Mouse (Mus musculus) layer of hippocampus, postnatal 25 days (tissue): ENCODE measurements around the gene Adgrd1. TPM values are rescaled to one million over a fixed set of nuclear protein-coding genes. Genes with fewer than 3 reads are reported as not detected.
"Not testable (repeated sequence)": the region's sequence is repeated elsewhere in the genome, so short reads cannot be mapped to it uniquely, and the experiment has no call there.

Experiments
- DNase-seq, 2 experiments: peaks; one replicate each; pipeline ENCODE4 v3.0.0; 2022; ENCODE audit warnings: mixed read lengths in 2 of 2, low spot score in 1 of 2; ENCODE audit errors: extremely low spot score in 1 of 2
- total RNA-seq, 2 experiments: library from RNA; stranded (reverse); gene quantifications; 2 replicates each; pipeline ENCODE4 v1.2.3; 2021

Gene Adgrd1
- total RNA-seq, 2 experiments from 2014 or later: 0.32 to 0.63 TPM

DNA sequence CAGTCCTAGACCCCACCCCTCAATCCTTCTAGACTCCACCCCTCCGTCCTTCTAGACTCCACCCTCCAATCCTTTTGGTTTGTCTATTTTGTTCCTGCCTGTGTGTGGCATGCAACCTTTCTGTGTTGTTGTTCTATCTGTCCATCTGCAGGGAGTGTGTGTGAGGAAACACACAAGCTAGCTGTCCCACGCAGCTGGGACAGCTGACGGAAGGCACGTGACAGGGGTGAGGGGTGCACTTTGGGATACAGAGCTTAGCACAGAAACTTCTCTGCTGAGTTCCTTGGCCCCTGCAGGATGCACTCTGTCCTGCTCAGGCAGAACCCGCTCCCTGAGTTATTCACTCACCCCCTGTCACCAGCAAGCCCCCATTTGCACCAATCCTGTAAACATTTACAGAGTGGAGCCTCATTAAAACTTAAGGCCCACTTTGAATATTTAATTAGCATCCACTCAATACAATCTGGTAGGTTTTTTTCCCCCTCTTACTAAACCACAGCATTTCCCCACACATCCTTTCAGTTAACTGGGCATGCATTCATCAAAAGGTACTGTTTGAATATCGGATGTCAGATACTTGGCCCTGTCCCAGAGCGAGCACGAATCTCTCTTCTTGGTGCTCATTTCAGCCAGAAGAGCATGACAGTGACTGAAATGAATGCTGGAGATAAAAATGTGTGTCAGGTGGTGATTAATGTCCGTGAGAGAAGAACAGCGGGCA lies 4.0 kb upstream of the Adgrd1 start:
- DNase-seq: no peak

DNA sequence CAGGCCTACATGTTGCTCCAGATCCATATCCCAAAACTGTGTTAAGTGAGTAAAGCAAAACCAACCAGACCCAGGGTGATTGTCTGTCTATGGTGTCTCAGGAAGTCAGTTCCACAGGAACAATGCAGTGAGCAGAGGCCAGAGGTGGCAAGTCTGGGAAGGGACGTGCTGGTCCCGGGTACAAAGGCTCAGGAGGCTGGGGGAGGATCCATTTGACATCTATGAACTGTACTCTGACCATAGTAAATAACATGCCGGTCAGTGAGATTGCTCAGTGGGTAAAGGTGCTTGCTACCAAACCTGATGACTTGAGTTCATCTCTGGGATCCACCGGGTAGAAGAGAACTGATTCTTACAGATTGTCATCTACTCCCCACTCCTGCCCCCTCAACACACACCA lies 3.4 kb upstream of the Adgrd1 start:
- DNase-seq: no peak

DNA sequence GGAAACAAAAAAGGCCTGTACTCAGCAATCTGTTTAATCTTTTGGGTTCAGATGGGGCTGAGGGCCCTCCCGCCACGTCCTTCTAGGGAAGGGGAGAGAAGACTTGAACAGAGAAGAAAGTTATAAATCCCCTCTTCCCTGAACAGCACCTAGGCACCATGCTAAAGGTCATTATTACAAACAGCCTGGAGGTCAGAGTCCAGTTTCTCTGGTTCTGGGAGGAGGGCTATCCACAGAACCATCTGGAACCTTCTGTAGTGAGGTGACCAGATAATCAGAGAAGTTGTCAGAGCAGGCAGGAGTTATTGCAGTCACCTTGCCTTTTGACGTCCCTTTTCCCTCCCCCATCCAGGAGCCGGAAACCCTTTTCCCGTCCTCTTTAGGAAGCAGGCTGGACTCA lies 2.3 kb upstream of the Adgrd1 start:
- DNase-seq: no peak

DNA sequence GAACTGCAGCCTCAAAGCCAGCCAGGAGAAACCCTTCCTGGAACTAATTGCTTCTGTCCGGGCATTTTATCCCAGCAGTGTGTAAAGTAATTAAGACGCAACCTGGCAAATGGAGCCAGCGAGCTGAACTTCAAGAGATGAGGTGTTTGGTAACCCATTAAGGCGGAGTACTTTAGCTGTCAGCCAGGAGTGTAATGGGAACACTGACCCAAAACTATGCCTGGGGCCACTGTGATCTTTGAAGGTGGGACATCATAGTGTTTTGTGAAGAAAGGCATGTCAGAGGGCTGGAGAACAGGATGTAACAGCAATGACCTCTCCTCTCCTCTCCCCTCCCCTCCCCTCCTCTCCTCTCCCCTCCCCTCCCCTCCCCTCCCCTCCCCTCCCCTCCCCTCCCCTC lies 7.5 kb downstream of the Adgrd1 start:
- no peak for DNase-seq

DNA sequence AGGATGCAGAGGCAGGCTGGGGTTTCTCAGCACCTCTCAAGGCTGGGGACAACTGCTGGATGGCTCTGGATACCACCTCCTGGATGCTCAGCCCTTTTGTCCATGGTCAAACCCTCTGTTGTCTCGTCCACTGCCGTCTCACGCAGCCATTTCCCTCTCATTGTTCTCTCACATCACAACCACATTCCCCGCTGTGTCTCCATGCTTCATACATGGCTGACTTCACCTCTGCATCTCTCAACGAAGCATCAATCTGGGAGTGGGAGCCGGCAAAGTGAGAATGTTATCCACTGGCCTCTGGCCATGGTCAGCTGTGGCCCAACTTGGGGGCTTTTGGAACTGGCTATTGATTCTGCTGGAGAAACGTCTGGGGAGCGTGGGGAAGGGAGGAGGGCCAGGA lies 15.2 kb downstream of the Adgrd1 start:
- DNase-seq: no peak

DNA sequence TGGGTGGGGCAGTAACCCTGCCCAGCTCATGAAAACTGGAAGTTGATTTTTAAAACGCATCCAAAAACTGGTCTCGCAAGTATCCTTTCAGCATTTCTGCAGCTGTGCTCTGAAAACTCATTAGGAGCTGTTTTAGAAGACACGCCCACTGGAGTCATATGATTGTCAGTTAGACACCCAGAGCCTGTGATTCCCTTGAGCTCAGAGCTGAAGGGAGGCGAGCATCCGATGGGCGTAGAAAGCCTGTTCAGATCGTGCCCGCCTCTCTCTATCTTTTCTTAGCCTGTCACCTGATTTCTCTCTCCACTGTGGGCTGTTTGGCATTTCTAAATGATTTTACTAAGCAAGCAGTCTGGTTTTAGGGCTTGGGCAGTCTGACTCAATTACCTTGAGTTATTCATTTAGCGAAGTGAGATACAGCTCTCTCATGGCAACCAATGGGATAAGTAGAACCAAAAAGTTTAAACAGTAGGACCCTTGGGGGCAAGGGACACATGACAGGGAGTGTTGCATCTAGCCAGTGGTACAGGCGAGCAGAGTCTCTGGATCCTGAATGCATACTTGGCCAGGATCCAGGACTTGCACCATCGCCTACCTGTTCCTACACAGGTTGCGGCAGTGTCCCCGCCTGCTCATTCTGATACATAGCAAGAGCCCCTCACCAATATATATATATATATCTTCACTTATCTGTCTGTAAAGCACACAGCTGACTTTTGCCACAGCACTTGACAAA lies 17.4 kb downstream of the Adgrd1 start:
- DNase-seq: no peak

DNA sequence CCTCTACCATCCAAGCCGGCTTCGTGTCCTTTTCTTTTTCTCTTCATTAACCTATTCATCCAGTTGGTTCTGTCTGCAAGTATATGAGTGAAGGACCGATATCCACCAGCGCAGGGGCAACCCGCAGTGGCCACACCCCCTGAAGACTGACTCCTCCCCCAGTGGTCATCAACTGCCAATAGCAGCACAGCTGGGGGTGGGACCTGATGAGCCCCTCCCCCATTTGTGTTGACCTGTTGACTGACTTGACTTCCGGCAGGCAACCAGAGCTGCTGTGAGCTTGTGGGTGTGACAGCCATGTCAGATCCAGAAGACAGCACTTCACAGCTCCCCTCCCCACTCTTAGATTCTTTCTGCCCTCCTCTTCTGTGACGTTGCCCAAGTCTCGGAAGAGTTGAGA lies 19.7 kb downstream of the Adgrd1 start:
- no peak for DNase-seq

DNA sequence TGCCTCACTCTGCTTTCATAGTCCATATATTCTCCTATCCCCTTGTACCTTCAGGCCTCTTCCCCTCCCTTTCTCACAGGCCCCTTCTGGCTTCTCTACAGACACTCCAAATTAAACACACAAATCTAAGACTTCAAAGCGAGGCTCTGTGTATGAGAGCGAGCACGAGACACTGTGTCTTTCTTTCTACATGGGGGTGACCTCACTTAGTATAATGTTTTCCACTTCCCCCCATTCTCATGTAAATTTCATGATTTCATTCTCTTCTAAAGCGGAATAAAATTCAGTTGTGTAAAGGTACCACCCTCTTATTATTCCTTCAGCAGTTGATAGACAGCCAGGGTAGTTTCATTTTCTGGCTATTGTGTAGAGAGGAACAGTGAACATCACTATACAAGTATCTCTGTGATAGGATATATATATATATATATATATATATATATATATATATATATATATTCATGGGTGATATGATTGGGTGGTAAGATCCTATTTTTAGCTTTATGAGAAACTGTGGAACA lies 21.1 kb downstream of the Adgrd1 start:
- no peak for DNase-seq

DNA sequence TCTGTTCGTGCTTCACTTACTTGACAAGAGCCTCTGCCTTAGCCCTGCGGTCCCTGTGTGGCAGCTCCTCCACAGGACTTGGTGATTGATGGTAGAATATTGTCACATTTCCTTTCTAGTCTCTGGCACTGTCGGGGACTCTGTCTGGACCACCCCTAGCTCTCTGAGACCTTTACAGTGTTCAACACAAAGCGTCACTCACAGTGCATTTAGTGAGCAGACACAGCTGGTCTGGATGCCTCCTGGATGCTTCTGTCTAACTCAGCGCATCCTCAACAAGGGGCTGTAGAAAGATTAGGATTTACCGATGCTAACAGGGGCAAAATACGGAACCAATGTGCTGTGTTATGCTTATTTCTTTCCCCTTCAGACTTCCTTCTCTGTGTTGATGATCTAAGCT lies 22.0 kb downstream of the Adgrd1 start:
- no peak for DNase-seq

DNA sequence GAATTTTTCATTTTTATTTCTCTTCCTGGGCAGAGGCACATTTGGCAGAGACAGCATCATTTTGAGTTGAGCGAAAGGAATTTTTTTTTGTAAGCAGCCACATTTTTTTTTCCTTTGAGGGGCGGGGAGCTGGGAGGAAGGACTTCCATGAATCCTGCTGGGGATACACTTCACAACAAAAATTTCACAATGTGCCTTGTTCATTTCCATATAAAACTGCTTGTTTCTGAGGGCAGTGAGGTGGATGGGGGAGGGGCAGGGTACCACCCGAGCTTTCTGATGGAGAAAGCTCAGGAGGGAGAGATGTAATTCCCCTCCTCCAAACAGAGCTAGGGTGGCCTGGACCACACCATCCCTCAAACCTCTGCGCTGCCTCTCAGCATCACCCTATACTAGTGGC lies 22.6 kb downstream of the Adgrd1 start:
- no peak for DNase-seq

DNA sequence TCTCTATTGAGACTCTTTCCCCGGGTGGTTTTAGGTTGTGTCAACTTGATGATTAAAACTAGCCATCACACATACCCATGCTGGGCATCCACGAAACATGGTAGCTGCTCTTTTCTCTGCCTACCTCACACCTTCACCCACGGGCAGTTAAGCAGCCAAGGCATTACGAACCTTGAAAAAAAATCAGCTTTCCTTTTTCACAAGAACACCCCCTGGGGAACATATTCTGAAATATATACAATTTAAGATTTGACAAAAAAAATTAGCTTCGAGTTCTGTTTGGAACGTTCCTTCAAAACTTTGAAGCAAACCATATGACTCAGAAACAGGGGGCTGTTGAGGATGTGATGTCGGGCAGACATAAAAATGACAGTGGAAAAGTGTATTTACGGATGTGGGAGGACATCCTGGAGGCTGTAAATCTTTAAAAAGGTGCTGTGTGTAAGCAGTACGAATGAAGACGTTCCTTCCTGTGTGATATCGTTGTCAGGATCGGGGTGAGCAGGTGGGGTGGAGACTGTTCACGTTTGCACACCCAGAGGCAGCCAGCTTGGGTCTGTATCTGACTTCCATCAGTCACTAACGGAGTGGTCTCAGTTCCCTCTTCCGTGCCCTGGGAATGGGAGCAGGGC lies 25.2 kb downstream of the Adgrd1 start:
- DNase-seq: no peak

DNA sequence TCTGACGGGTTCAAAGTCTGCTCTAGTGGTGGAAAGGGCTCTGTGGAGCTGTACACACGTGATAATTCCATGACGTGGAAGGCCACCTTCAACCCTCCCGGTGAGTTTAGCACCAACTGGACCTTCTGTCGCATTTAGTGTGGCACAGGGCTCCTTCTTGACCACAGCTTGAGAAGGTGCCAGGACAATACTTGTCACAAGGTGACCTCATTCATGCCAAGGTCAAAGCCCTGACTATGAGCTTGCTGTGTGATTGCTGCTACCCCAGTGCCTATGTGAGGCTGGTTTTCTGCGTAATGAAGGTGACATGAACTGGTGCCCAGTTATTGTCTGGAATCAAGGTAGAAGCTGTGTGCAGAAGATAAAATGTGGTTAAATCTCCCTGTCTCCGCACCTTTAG lies 25.9 kb downstream of the Adgrd1 start:
- no peak for DNase-seq

DNA sequence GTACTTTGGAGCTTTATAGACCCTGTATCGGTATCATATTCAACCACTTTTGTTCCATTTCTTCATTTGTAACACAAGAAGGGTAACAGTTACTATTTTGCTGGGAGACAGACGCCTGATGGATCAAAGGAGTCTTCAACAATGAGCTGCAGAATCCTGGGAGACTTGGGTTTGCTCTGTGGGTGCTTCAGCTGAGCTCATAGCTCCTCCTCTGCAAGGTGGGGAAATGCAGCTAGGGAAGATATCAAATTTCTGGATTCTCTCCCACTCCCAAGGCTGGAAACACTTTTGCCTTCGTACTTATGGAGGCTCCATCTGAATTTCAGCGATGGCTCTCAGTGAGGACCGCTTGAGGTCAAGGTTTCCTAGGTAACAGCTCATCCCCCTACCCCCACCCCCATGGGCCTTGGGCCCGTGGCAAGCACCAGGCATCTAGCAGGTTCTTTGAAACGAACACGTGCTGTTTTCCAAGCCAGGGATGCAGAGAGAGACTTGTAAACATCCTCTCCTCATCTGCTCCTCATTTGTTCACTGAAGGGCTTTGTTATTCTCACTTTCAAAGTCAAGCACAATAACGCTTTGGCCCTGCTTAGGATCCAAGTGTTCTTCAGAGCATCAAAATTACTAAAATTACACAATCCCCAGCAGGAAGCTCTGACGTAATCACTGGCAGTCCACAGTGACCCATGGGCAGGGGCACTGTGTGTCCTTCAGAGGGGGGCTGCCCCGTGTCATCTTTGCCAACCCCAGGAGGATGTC lies 27.7 kb downstream of the Adgrd1 start:
- no peak for DNase-seq

DNA sequence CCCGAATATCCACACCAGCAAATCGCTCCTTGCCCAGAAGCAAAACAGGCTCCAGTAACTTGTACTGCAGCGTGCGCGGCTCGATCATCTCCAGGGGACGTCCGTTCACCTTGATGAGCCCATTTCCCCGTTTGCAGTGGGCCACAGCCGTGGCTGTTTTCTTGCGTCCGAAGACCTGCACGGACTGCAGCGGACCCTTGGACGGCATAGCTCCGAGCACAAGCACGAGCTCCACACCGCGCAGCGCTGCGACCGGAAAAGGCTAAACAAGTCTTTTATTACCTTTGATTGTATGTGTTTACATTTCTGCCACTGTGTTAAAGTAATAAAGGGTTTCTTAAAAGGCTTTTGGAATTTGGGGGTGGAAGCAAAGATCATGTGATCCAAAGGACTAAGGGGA lies 31.8 kb downstream of the Adgrd1 start:
- DNase-seq: not testable (repeated sequence)

DNA sequence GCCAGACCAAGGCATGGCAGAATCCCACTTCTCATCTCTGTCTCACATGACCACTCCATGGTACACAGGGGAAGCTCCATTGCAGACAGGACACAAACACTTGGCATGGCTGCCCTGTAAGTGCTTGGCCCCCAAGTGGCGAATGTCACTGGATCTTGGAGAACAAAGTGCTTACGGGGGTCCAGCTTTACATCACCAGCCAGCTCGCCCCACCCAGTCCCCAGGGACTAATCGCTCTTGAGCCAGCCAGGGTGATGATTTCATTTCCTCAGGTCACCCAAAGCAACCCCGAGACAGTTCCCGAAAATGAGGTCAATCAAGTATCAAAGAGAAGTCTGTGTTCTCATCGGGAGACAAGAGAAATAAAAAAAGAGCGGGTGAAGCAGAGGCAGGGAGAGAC lies 33.8 kb downstream of the Adgrd1 start:
- DNase-seq: no peak

DNA sequence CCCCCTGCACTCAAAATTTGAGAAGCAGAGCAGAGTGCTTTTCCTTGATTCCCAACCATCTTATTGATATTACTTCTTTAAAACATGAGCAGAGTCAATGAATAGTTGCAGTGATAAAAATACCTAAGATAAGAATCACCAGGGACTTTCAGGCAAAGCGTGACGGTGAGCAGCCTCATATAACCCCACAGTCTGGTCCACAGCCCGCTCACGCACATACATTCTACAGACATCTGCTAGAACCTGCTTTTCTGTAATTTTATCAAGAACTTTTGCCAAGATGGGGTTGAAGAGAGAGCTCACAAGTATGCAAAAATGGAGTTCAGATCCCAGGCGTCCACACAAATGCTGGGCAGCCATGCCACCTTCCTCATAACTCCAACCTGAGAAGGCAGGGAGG lies 40.9 kb downstream of the Adgrd1 start:
- no peak for DNase-seq

DNA sequence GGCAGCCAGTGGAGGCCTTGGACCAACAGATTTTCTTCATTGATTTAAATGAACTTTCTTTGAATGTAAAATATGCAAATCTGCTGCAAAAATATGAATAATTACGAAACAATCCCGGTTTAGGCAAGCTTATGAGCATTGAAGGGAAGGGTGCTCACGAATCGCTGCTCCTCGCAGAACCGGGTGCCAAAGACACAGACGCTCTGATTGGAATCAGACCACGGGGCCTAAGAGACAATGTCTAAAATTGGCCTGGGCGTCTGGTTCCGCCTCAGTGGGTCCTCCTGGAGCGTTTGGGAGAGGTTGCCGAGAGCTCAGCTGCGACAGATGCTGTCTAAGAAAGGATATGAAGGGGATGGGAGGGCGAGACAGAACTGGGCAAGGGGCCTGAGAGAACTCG lies 42.0 kb downstream of the Adgrd1 start:
- peak in 1 of 2 experiments; percentile 35 for DNase-seq

DNA sequence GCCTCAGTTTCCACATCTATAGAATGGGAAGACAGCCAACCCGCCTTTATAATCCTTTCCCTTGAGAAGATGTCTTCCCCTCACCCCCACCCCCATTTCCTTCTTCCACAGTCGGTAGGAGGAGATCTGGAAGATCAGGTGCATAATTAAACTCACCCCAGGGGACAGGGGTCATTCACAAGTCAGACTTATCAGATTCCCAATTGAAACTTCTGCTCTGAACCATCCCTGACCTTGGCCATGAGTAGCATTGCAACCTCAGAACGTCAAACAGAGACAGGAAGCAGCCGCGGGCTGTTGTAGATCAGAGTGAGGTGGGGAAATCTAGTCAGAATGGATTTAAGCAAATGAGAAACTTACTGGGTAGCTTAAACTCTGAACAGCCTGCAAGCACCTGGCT lies 46.3 kb downstream of the Adgrd1 start:
- DNase-seq: no peak

DNA sequence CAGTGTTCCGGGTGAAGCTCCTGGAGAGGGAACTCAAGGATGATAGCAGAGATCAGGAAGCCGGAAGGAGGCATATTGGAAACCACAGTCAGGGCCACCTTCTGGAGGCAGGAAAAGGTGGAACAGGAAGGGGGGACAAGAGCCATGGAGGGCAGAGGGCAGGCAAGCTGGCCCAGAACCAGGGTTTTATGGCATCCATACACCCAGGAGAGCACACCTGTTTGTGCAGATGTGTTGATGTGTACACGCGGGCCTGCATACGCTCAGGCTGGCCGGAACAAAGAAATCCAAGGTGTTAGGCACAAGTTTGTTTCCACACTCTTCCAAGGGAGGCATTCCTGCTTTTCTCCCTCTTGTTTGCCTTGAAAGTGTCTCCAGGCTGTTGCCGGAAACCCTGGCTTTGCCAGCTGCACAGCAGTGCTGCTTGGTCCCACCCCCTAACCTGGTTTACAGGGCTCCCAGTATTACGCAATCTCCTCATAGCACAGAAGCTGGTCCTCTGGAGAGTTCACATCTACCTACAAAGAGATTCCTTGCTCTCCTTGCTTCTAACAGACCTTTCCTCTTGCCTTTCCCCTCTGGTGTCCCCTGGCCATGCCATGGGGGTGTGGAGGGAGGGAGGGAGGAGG lies 48.9 kb downstream of the Adgrd1 start:
- DNase-seq: no peak

DNA sequence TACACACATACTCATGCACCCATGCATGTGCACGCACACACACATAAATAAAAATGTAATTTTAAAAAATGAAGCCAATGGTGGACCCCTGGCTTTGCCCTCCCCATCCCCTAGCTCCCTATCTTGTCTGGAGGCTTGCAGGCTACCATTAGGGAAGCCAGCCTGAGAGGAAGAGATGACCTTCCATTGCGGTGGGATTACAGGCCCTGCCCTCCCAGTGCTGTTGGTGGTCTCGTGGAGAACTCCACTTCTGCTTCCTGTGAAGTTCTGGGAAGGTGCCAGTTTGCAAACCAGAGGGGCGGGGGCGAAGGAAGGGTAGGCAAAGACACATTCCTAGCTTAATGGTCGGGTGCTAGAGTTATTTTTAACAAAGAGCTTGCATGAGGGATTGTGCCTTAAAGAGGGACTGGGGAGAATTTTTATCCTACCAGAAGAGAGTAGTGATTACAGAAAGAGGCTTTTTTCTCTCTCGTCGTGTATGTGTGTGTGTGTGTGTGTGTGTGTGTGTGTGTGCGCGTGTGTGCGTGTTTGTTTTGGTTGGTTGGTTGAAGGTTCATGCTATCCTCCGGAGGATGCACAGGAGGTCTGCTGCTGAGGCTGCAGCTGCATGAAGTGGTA lies 50.5 kb downstream of the Adgrd1 start:
- DNase-seq: no peak
